Mouse (Mus musculus): ENCODE measurements around the gene Mgat4e. TPM values are rescaled to one million over a fixed set of nuclear protein-coding genes. Genes with fewer than 3 reads are reported as not detected.

The Mgat4e gene
- polyA plus RNA-seq, 1 experiment: 108 TPM

GRCm38 (mm10) chr1:134555871-134556670 is 6.6 kb upstream of the Mgat4e start:
- peaks cover 19% of the 10 kb centered on the region for H3K4me1 ChIP-seq (ENCODE audit: control insufficient read depth, insufficient read depth, low read length)
- no peaks in the 10 kb centered on the region for H3K36me3 ChIP-seq (ENCODE audit: control insufficient read depth, insufficient read depth, low read length)
- peak overlapping the region; percentile 95 for H3K27ac ChIP-seq (ENCODE audit: control insufficient read depth, insufficient read depth, low read depth, low read length)
- TF ChIP-seq POLR2A (IDR thresholded peaks at IDR 0.05; ENCODE audit: control insufficient read depth, low read depth, low read length): no peak; the same call in 1 of the 2 replicates
- no peak; the same call in 1 of the 2 replicates for TF ChIP-seq CTCF (IDR thresholded peaks at IDR 0.05; ENCODE audit: control insufficient read depth, insufficient read depth, insufficient replicate concordance, low read depth, low read length)
- H3K4me3 ChIP-seq (ENCODE audit: control insufficient read depth, low read depth, low read length): peak overlapping the region; percentile 95
- H3K27me3 ChIP-seq (ENCODE audit: control insufficient read depth, insufficient read depth, low read length): no peaks in the 10 kb centered on the region

- Histone ChIP-seq H3K36me3 (ENCODE audit: control insufficient read depth, insufficient read depth, low read length) (no peaks in the 10 kb centered on the region), H3K4me1 (ENCODE audit: control insufficient read depth, insufficient read depth, low read length) (peaks cover 19% of the 10 kb centered on the region), H3K4me3 (ENCODE audit: control insufficient read depth, low read depth, low read length) (peak overlapping the region; percentile 95), H3K27ac (ENCODE audit: control insufficient read depth, insufficient read depth, low read depth, low read length) (peak overlapping the region; percentile 95), H3K27me3 (ENCODE audit: control insufficient read depth, insufficient read depth, low read length) (no peaks in the 10 kb centered on the region)
- TF ChIP-seq CTCF (IDR thresholded peaks at IDR 0.05; ENCODE audit: control insufficient read depth, insufficient read depth, insufficient replicate concordance, low read depth, low read length) (no peak), POLR2A (IDR thresholded peaks at IDR 0.05; ENCODE audit: control insufficient read depth, low read depth, low read length) (0 out of 2 replicates have a peak, but pooled peaks have one; percentile 10)
These were observed 5.9 kb upstream of the Mgat4e start for GRCm38 (mm10) chr1:134555240-134555870.

- no peaks in the 10 kb centered on the region for H3K27me3 ChIP-seq (ENCODE audit: control insufficient read depth, insufficient read depth, low read length)
- no peak overlapping the region for H3K27ac ChIP-seq (ENCODE audit: control insufficient read depth, insufficient read depth, low read depth, low read length)
- no peaks in the 10 kb centered on the region for H3K36me3 ChIP-seq (ENCODE audit: control insufficient read depth, insufficient read depth, low read length)
- no peak for TF ChIP-seq POLR2A (IDR thresholded peaks at IDR 0.05; ENCODE audit: control insufficient read depth, low read depth, low read length)
- TF ChIP-seq CTCF (IDR thresholded peaks at IDR 0.05; ENCODE audit: control insufficient read depth, insufficient read depth, insufficient replicate concordance, low read depth, low read length): no peak
- peaks cover 19% of the 10 kb centered on the region for H3K4me1 ChIP-seq (ENCODE audit: control insufficient read depth, insufficient read depth, low read length)
- no peak overlapping the region for H3K4me3 ChIP-seq (ENCODE audit: control insufficient read depth, low read depth, low read length)
These were observed 2.9 kb upstream of the Mgat4e start for GRCm38 (mm10) chr1:134552396-134552795.

- peaks cover 19% of the 10 kb centered on the region for H3K4me1 ChIP-seq (ENCODE audit: control insufficient read depth, insufficient read depth, low read length)
- no peak for TF ChIP-seq CTCF (IDR thresholded peaks at IDR 0.05; ENCODE audit: control insufficient read depth, insufficient read depth, insufficient replicate concordance, low read depth, low read length)
- no peak for TF ChIP-seq POLR2A (IDR thresholded peaks at IDR 0.05; ENCODE audit: control insufficient read depth, low read depth, low read length)
- H3K4me3 ChIP-seq (ENCODE audit: control insufficient read depth, low read depth, low read length): no peak overlapping the region
- no peaks in the 10 kb centered on the region for H3K36me3 ChIP-seq (ENCODE audit: control insufficient read depth, insufficient read depth, low read length)
- no peaks in the 10 kb centered on the region for H3K27me3 ChIP-seq (ENCODE audit: control insufficient read depth, insufficient read depth, low read length)
- H3K27ac ChIP-seq (ENCODE audit: control insufficient read depth, insufficient read depth, low read depth, low read length): no peak overlapping the region
These were observed 2.4 kb upstream of the Mgat4e start for GRCm38 (mm10) chr1:134551869-134552268.

- H3K36me3 ChIP-seq (ENCODE audit: control insufficient read depth, insufficient read depth, low read length): no peaks in the 10 kb centered on the region
- peak overlapping the region; percentile 59 for H3K4me3 ChIP-seq (ENCODE audit: control insufficient read depth, low read depth, low read length)
- TF ChIP-seq POLR2A (IDR thresholded peaks at IDR 0.05; ENCODE audit: control insufficient read depth, low read depth, low read length): no peak
- no peak for TF ChIP-seq CTCF (IDR thresholded peaks at IDR 0.05; ENCODE audit: control insufficient read depth, insufficient read depth, insufficient replicate concordance, low read depth, low read length)
- H3K4me1 ChIP-seq (ENCODE audit: control insufficient read depth, insufficient read depth, low read length): peaks cover 2% of the 10 kb centered on the region; the same call in 1 of the 2 replicates
- H3K27ac ChIP-seq (ENCODE audit: control insufficient read depth, insufficient read depth, low read depth, low read length): no peak overlapping the region
- H3K27me3 ChIP-seq (ENCODE audit: control insufficient read depth, insufficient read depth, low read length): no peaks in the 10 kb centered on the region
These were observed 1.3 kb downstream of the Mgat4e start for GRCm38 (mm10) chr1:134548231-134548630.

- H3K27ac ChIP-seq (ENCODE audit: control insufficient read depth, insufficient read depth, low read depth, low read length): no peak overlapping the region
- TF ChIP-seq CTCF (IDR thresholded peaks at IDR 0.05; ENCODE audit: control insufficient read depth, insufficient read depth, insufficient replicate concordance, low read depth, low read length) (no peak), POLR2A (IDR thresholded peaks at IDR 0.05; ENCODE audit: control insufficient read depth, low read depth, low read length) (no peak)
- H3K4me1 ChIP-seq (ENCODE audit: control insufficient read depth, insufficient read depth, low read length): no peaks in the 10 kb centered on the region
- no peaks in the 10 kb centered on the region for H3K27me3 ChIP-seq (ENCODE audit: control insufficient read depth, insufficient read depth, low read length)
- no peaks in the 10 kb centered on the region for H3K36me3 ChIP-seq (ENCODE audit: control insufficient read depth, insufficient read depth, low read length)
- no peak overlapping the region for H3K4me3 ChIP-seq (ENCODE audit: control insufficient read depth, low read depth, low read length)
These were observed 8.9 kb downstream of the Mgat4e start for GRCm38 (mm10) chr1:134540610-134541009.

GRCm38 (mm10) chr1:134535513-134535912 is 14.0 kb downstream of the Mgat4e start:
- TF ChIP-seq POLR2A (IDR thresholded peaks at IDR 0.05; ENCODE audit: control insufficient read depth, low read depth, low read length): no peak
- H3K4me1 ChIP-seq (ENCODE audit: control insufficient read depth, insufficient read depth, low read length): no peaks in the 10 kb centered on the region
- no peaks in the 10 kb centered on the region for H3K27me3 ChIP-seq (ENCODE audit: control insufficient read depth, insufficient read depth, low read length)
- H3K27ac ChIP-seq (ENCODE audit: control insufficient read depth, insufficient read depth, low read depth, low read length): no peak overlapping the region
- H3K36me3 ChIP-seq (ENCODE audit: control insufficient read depth, insufficient read depth, low read length): no peaks in the 10 kb centered on the region
- peak overlapping the region; percentile 44; the same call in 1 of the 2 replicates for H3K4me3 ChIP-seq (ENCODE audit: control insufficient read depth, low read depth, low read length)

All from testis, adult 2 months (tissue).